Mouse (Mus musculus): Measurements from ENCODE around the gene Rhebl1. TPM values are rescaled to one million over a fixed set of nuclear protein-coding genes. Genes with fewer than 3 reads are reported as not detected.
A peak's percentile ranks its signal among the peaks of the same experiment; 100 is the strongest.

Rhebl1 gene
- polyA plus RNA-seq, 1 experiment from 2014 or later, result 20.1 TPM

GRCm38 (mm10) chr15:98835291-98835690, 59.0 kb downstream of the Rhebl1 start:
- Histone ChIP-seq H3K9me3 (no peaks in the 10 kb centered on the region), H3K9ac (no peak overlapping the region), H3K4me2 (no peak overlapping the region), H3K27ac (no peak overlapping the region), H3K4me3 (replicated peaks) (no peak overlapping the region), H3K4me1 (peaks cover 6% of the 10 kb centered on the region), H3K36me3 (replicated peaks) (peaks cover 72% of the 10 kb centered on the region), H3K27me3 (no peaks in the 10 kb centered on the region)
- WGBS, result 93% methylated on average over 14 of the region's 14 CpGs
- no peak for ATAC-seq (ENCODE audit: low FRiP score)

GRCm38 (mm10) chr15:98834059-98834458, 60.3 kb downstream of the Rhebl1 start:
- peaks cover 13% of the 10 kb centered on the region for H3K4me1 ChIP-seq
- no peaks in the 10 kb centered on the region for H3K27me3 ChIP-seq
- 88% methylated on average over 13 of the region's 13 CpGs for WGBS
- no peaks in the 10 kb centered on the region for H3K9me3 ChIP-seq
- ATAC-seq (ENCODE audit: low FRiP score), result no peak
- no peak overlapping the region for H3K27ac ChIP-seq
- no peak overlapping the region for H3K4me2 ChIP-seq
- no peak overlapping the region for H3K9ac ChIP-seq
- peaks cover 60% of the 10 kb centered on the region for H3K36me3 ChIP-seq (replicated peaks)
- no peak overlapping the region for H3K4me3 ChIP-seq (replicated peaks)

GRCm38 (mm10) chr15:98833281-98833680, 61.1 kb downstream of the Rhebl1 start:
- Histone ChIP-seq H3K27me3 (no peaks in the 10 kb centered on the region), H3K36me3 (replicated peaks) (peaks cover 52% of the 10 kb centered on the region), H3K4me1 (peaks cover 13% of the 10 kb centered on the region), H3K9me3 (no peaks in the 10 kb centered on the region), H3K4me3 (replicated peaks) (no peak overlapping the region), H3K27ac (no peak overlapping the region), H3K4me2 (no peak overlapping the region), H3K9ac (no peak overlapping the region)
- 91% methylated on average over 11 of the region's 11 CpGs for WGBS
- ATAC-seq (ENCODE audit: low FRiP score), result no peak

GRCm38 (mm10) chr15:98832161-98833058, 61.9 kb downstream of the Rhebl1 start:
- H3K4me1 ChIP-seq, result peaks cover 13% of the 10 kb centered on the region
- no peak overlapping the region for H3K9ac ChIP-seq
- 0 out of 2 replicates have a peak overlapping the region, but pooled peaks have one; percentile 2 for H3K27ac ChIP-seq
- 59% methylated on average over 12 of the region's 12 CpGs for WGBS
- H3K4me3 ChIP-seq (replicated peaks), result no peak overlapping the region
- no peaks in the 10 kb centered on the region for H3K27me3 ChIP-seq
- H3K4me2 ChIP-seq, result peak overlapping the region; percentile 69
- no peaks in the 10 kb centered on the region for H3K9me3 ChIP-seq
- no peak for ATAC-seq (ENCODE audit: low FRiP score)
- H3K36me3 ChIP-seq (replicated peaks), result peaks cover 44% of the 10 kb centered on the region

GRCm38 (mm10) chr15:98831684-98832035, 62.7 kb downstream of the Rhebl1 start:
- Histone ChIP-seq H3K9ac (peak overlapping the region; percentile 87), H3K9me3 (no peaks in the 10 kb centered on the region), H3K4me1 (peaks cover 13% of the 10 kb centered on the region), H3K27ac (peak overlapping the region; percentile 90), H3K4me3 (replicated peaks) (peak overlapping the region; percentile 85), H3K4me2 (peak overlapping the region; percentile 69), H3K27me3 (no peaks in the 10 kb centered on the region), H3K36me3 (replicated peaks) (peaks cover 36% of the 10 kb centered on the region)
- ATAC-seq (ENCODE audit: low FRiP score), result peak; percentile 57
- 24% methylated on average over 9 of the region's 9 CpGs for WGBS

- peak within 1 kb of the TSS; percentile 90 for H3K27ac ChIP-seq
- H3K9me3 ChIP-seq, result no peaks in the 10 kb centered on the region
- H3K4me1 ChIP-seq, result peaks cover 13% of the 10 kb centered on the region
- peak within 1 kb of the TSS; percentile 85 for H3K4me3 ChIP-seq (replicated peaks)
- WGBS, result under 1% methylated on average over 59 of the region's 66 CpGs
- peaks cover 30% of the 10 kb centered on the region for H3K36me3 ChIP-seq (replicated peaks)
- no peaks in the 10 kb centered on the region for H3K27me3 ChIP-seq
- H3K9ac ChIP-seq, result peak within 1 kb of the TSS; percentile 87
- peak within 1 kb of the TSS; percentile 69 for H3K4me2 ChIP-seq
- ATAC-seq (ENCODE audit: low FRiP score), result peak; percentile 97
These were observed 63.3 kb downstream of the Rhebl1 start, which contains the start of gene Prkag1 for GRCm38 (mm10) chr15:98830736-98831683. Gene Prkag1, minus strand, starts transcription at chr15:98831521.

Other genes with a start within 250 kb of the Rhebl1 start
- 23.9 and 24.1 TPM in 2 replicates for gene Ddx23, start 231.6 kb downstream of the Rhebl1 start, polyA plus RNA-seq (2016; fragmentation: Nextera tagmentation; extraction: Ambion mirVana)
- gene Rnd1, start 217.1 kb downstream of the Rhebl1 start, polyA plus RNA-seq (2016; fragmentation: Nextera tagmentation; extraction: Ambion mirVana), result 3.9 TPM in 2 replicates
- gene Ccdc65, start 186.3 kb downstream of the Rhebl1 start, polyA plus RNA-seq (2016; fragmentation: Nextera tagmentation; extraction: Ambion mirVana), result 1.5 and 1.7 TPM in 2 replicates
- 6.2 and 8.5 TPM in 2 replicates for gene Fkbp11, start 166.3 kb downstream of the Rhebl1 start, polyA plus RNA-seq (2016; fragmentation: Nextera tagmentation; extraction: Ambion mirVana)
- 58.2 and 58.3 TPM in 2 replicates for gene Arf3, start 131.3 kb downstream of the Rhebl1 start, polyA plus RNA-seq (2016; fragmentation: Nextera tagmentation; extraction: Ambion mirVana)
- gene Wnt10b, start 116.4 kb downstream of the Rhebl1 start, polyA plus RNA-seq (2016; fragmentation: Nextera tagmentation; extraction: Ambion mirVana), result 0.18 and 0.24 TPM in 2 replicates
- gene Wnt1, start 104.7 kb downstream of the Rhebl1 start, polyA plus RNA-seq (2016; fragmentation: Nextera tagmentation; extraction: Ambion mirVana), result 0.18 and 0.61 TPM in 2 replicates
- 0.22 TPM in 1 of 2 replicates, not detected in the other for gene Ddn, start 85.0 kb downstream of the Rhebl1 start, polyA plus RNA-seq (2016; fragmentation: Nextera tagmentation; extraction: Ambion mirVana)
- 85.2 and 89.4 TPM in 2 replicates for gene Prkag1, start 63.0 kb downstream of the Rhebl1 start, polyA plus RNA-seq (2016; fragmentation: Nextera tagmentation; extraction: Ambion mirVana)
- gene Kmt2d, start 23.3 kb downstream of the Rhebl1 start, polyA plus RNA-seq (2016; fragmentation: Nextera tagmentation; extraction: Ambion mirVana), result 12.5 and 12.7 TPM in 2 replicates
- 0.45 and 0.51 TPM in 2 replicates for gene Dhh, start 4.0 kb upstream of the Rhebl1 start, polyA plus RNA-seq (2016; fragmentation: Nextera tagmentation; extraction: Ambion mirVana)
- gene Lmbr1l, start 23.7 kb upstream of the Rhebl1 start, polyA plus RNA-seq (2016; fragmentation: Nextera tagmentation; extraction: Ambion mirVana), result 30.6 and 41.5 TPM in 2 replicates
- gene Tuba1b, start 40.0 kb upstream of the Rhebl1 start, polyA plus RNA-seq (2016; fragmentation: Nextera tagmentation; extraction: Ambion mirVana), result 1,790 and 1,867 TPM in 2 replicates
- gene Gm49450, start 59.0 kb upstream of the Rhebl1 start, polyA plus RNA-seq (2016; fragmentation: Nextera tagmentation; extraction: Ambion mirVana), result not detected in 2 replicates
- 7,386 and 7,785 TPM in 2 replicates for gene Tuba1a, start 59.2 kb upstream of the Rhebl1 start, polyA plus RNA-seq (2016; fragmentation: Nextera tagmentation; extraction: Ambion mirVana)
- 107 and 111 TPM in 2 replicates for gene Tuba1c, start 135.4 kb upstream of the Rhebl1 start, polyA plus RNA-seq (2016; fragmentation: Nextera tagmentation; extraction: Ambion mirVana)
- gene Prph, start 160.6 kb upstream of the Rhebl1 start, polyA plus RNA-seq (2016; fragmentation: Nextera tagmentation; extraction: Ambion mirVana), result 0.73 and 1.4 TPM in 2 replicates
- 41.6 and 48.3 TPM in 2 replicates for gene Troap, start 180.0 kb upstream of the Rhebl1 start, polyA plus RNA-seq (2016; fragmentation: Nextera tagmentation; extraction: Ambion mirVana)
- gene C1ql4, start 193.3 kb upstream of the Rhebl1 start, polyA plus RNA-seq (2016; fragmentation: Nextera tagmentation; extraction: Ambion mirVana), result 0.44 and 1.3 TPM in 2 replicates
- 0.76 and 1.0 TPM in 2 replicates for gene Dnajc22, start 198.6 kb upstream of the Rhebl1 start, polyA plus RNA-seq (2016; fragmentation: Nextera tagmentation; extraction: Ambion mirVana)
- 65.5 and 69.8 TPM in 2 replicates for gene Spats2, start 231.4 kb upstream of the Rhebl1 start, polyA plus RNA-seq (2016; fragmentation: Nextera tagmentation; extraction: Ambion mirVana)